Mouse (Mus musculus): ENCODE measurements around the gene Phc2.
A peak's percentile ranks its signal among the peaks of the same experiment; 100 is the strongest.

Gene Phc2

GRCm38 (mm10) chr4:128721061-128721648 is 66.7 kb downstream of the Phc2 start:
- no peak for DNase-seq

- DNase-seq = no peak
These were observed 67.3 kb downstream of the Phc2 start for GRCm38 (mm10) chr4:128721761-128722160.

- no peak for DNase-seq
These were observed 68.4 kb downstream of the Phc2 start for GRCm38 (mm10) chr4:128722932-128723331.

- DNase-seq = no peak
These were observed 68.9 kb downstream of the Phc2 start for GRCm38 (mm10) chr4:128723431-128723830.

- DNase-seq = peak; percentile 38
These were observed 69.6 kb downstream of the Phc2 start for GRCm38 (mm10) chr4:128724059-128724458.

- DNase-seq = peak; percentile 79
These were observed 72.7 kb downstream of the Phc2 start for GRCm38 (mm10) chr4:128727019-128727720.

GRCm38 (mm10) chr4:128727721-128728430 is 73.4 kb downstream of the Phc2 start:
- peak; percentile 67 for DNase-seq

GRCm38 (mm10) chr4:128728431-128728851 is 73.9 kb downstream of the Phc2 start:
- DNase-seq = no peak

GRCm38 (mm10) chr4:128729033-128729708 is 74.7 kb downstream of the Phc2 start:
- DNase-seq = no peak

- DNase-seq = peak; percentile 44
These were observed 75.2 kb downstream of the Phc2 start for GRCm38 (mm10) chr4:128729709-128730037.

GRCm38 (mm10) chr4:128730271-128730670 is 75.8 kb downstream of the Phc2 start:
- no peak for DNase-seq

- DNase-seq = no peak
These were observed 78.3 kb downstream of the Phc2 start for GRCm38 (mm10) chr4:128732794-128733193.

GRCm38 (mm10) chr4:128733496-128733895 is 79.0 kb downstream of the Phc2 start:
- peak; percentile 33 for DNase-seq

GRCm38 (mm10) chr4:128734217-128734616 is 79.7 kb downstream of the Phc2 start:
- peak; percentile 79 for DNase-seq

- peak; percentile 73 for DNase-seq
These were observed 80.5 kb downstream of the Phc2 start for GRCm38 (mm10) chr4:128734721-128735671.

GRCm38 (mm10) chr4:128737137-128737589 is 82.7 kb downstream of the Phc2 start:
- no peak for DNase-seq

- DNase-seq = no peak
These were observed 83.5 kb downstream of the Phc2 start for GRCm38 (mm10) chr4:128737825-128738610.

- no peak for DNase-seq
These were observed 86.4 kb downstream of the Phc2 start for GRCm38 (mm10) chr4:128740878-128741277.

- no peak for DNase-seq
These were observed 87.4 kb downstream of the Phc2 start for GRCm38 (mm10) chr4:128741906-128742305.

GRCm38 (mm10) chr4:128742379-128742970 is 88.0 kb downstream of the Phc2 start:
- DNase-seq = no peak
